8 mouse cellular contexts compared by ENCODE assay signal in the genomic region with DNA sequence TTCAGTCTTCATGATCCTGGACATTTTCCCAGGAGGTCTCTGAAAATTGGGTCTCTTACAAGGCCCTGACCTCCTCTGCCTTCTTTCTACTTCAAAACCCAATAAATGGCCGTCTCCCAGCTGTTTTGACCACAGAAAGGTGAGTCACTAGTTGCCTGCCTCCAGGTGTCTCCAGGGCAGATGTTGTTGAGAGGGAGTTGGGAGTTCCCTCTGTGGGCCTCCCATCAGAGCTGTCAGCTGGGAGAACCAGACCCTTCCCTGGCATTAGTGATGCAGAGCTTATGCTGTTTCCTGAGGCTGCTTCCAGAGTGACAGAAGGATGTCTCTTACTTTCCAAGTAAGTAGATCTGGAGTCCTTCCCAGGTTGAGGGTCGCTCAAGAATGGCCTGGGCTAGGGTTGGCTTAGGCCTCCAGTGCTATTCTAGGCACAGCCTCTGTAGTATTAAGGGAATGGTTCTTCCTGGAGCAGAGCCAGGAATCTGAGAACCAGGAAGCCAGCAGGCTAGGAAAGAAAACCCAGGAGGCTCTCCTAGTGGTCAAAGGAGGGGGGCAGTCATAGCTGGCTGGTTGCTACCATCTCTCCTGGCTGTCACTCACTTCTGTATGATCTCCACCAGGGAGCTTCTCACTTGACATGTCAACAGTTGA. TPM values are rescaled to one million over a fixed set of nuclear protein-coding genes. Genes with fewer than 3 reads are reported as not detected.
A peak's percentile ranks its signal among the peaks of the same experiment; 100 is the strongest.
DNase-seq lines count a peak whose midpoint lies in the region; ATAC-seq and TF ChIP-seq lines count a peak whose summit lies in the region.

No protein-coding gene starts in this region.

- 87% methylated on average over 2 of the region's 2 CpGs for WGBS in intestine, embryonic 15.5 days
- 40% methylated on average over 2 of the region's 2 CpGs for WGBS in lung, adult 2 months
- 71% methylated on average over 2 of the region's 2 CpGs for WGBS in stomach, embryonic 15.5 days

- no peaks in the 10 kb centered on the region for H3K9me3 ChIP-seq in intestine, embryonic 15.5 days
- no peaks in the 10 kb centered on the region for H3K9me3 ChIP-seq in stomach, embryonic 15.5 days

- peaks cover 5% of the 10 kb centered on the region; the same call in 1 of the 2 replicates for H3K27me3 ChIP-seq in intestine, embryonic 15.5 days (replicated peaks)
- H3K27me3 ChIP-seq in stomach, embryonic 15.5 days (replicated peaks) = no peaks in the 10 kb centered on the region

- peak; percentile 18; the same call in 1 of the 2 replicates for TF ChIP-seq CTCF in lung, adult 2 months (IDR thresholded peaks at IDR 0.05; ENCODE audit: insufficient read depth, low read length)

- ATAC-seq in granulocyte monocyte progenitor cell, adult 5-6 weeks (replicated peaks; ENCODE audit: poor library complexity, severe bottlenecking) = 0 out of 2 replicates have a peak, but pooled peaks have one; percentile 6
- ATAC-seq in intestine, embryonic 15.5 days = no peak
- ATAC-seq in stomach, embryonic 15.5 days (ENCODE audit: insufficient read depth, low FRiP score, low read depth) = no peak

- peak overlapping the region; percentile 89 for H3K4me2 ChIP-seq in intestine, embryonic 15.5 days (replicated peaks)
- peak overlapping the region; percentile 86; the same call in 1 of the 2 replicates for H3K4me2 ChIP-seq in stomach, embryonic 15.5 days

- peaks cover 16% of the 10 kb centered on the region; the same call in 1 of the 2 replicates for H3K4me1 ChIP-seq in intestine, embryonic 15.5 days (replicated peaks)
- H3K4me1 ChIP-seq in lung, adult 2 months (ENCODE audit: control insufficient read depth, insufficient read depth, low read length) = peaks cover 6% of the 10 kb centered on the region
- H3K4me1 ChIP-seq in stomach, embryonic 15.5 days = peaks cover 16% of the 10 kb centered on the region

- no peaks in the 10 kb centered on the region; the same call in 1 of the 2 replicates for H3K36me3 ChIP-seq in intestine, embryonic 15.5 days
- no peaks in the 10 kb centered on the region for H3K36me3 ChIP-seq in stomach, embryonic 15.5 days

- no peak overlapping the region for H3K27ac ChIP-seq in intestine, embryonic 15.5 days
- H3K27ac ChIP-seq in stomach, embryonic 15.5 days = no peak overlapping the region

- DNase-seq in layer of hippocampus, postnatal 10 days (ENCODE audit: low spot score in 2 of 2) = peak; percentile 27 to 41
- no peak for DNase-seq in layer of hippocampus, adult 9-10 months (ENCODE audit: low spot score)
- peak; percentile 71 for DNase-seq in cerebellum, adult 9-10 months
- peak; percentile 28 for DNase-seq in lung, adult 2 months
- DNase-seq in T-cell, adult 2 months (ENCODE audit: low spot score) = no peak

- no peak overlapping the region for H3K4me3 ChIP-seq in intestine, embryonic 15.5 days (replicated peaks)
- H3K4me3 ChIP-seq in lung, adult 2 months (replicated peaks; ENCODE audit: extremely low read depth, low read depth, low read length) = peak overlapping the region; percentile 9
- H3K4me3 ChIP-seq in stomach, embryonic 15.5 days (replicated peaks) = no peak overlapping the region

- TF ChIP-seq POLR2A in lung, adult 2 months (IDR thresholded peaks at IDR 0.05; ENCODE audit: borderline replicate concordance, extremely low read depth, low read depth, low read length) = no peak

- no peak overlapping the region for H3K9ac ChIP-seq in intestine, embryonic 15.5 days
- H3K9ac ChIP-seq in stomach, embryonic 15.5 days = no peak overlapping the region

RNA-seq across cellular contexts. Expression of a gene that starts 2.1 kb away (rescaled TPM):
- 100 to 1,000 TPM; 189 to 198 TPM for total RNA-seq in layer of hippocampus, postnatal 10 days (2021)
- total RNA-seq in granulocyte monocyte progenitor cell, adult 5-6 weeks (2014; fragmentation: Nextera tagmentation) = 0.23 and 0.95 TPM in 2 replicates
- total RNA-seq in granulocyte monocyte progenitor cell, adult 5-6 weeks (2017) = 2.9 and 4.8 TPM in 2 replicates
- 18.4 and 19.1 TPM in 2 replicates for polyA plus RNA-seq in intestine, embryonic 15.5 days (2015; fragmentation: Nextera tagmentation; extraction: Ambion mirVana)
- 184 and 237 TPM in 2 replicates for polyA plus RNA-seq in lung, adult 2 months (2012; rRNA removed)
- polyA plus RNA-seq in stomach, embryonic 15.5 days (2015; fragmentation: Nextera tagmentation; extraction: Ambion mirVana) = 19.9 and 24.4 TPM in 2 replicates

RNA-seq across cellular contexts. Expression of a gene that starts 25.7 kb away (rescaled TPM):
- 10 to 100 TPM; 23.8 to 27.9 TPM for total RNA-seq in layer of hippocampus, postnatal 10 days (2021)
- total RNA-seq in granulocyte monocyte progenitor cell, adult 5-6 weeks (2014; fragmentation: Nextera tagmentation) = 51.4 and 52.3 TPM in 2 replicates
- 44.0 TPM in 2 replicates for total RNA-seq in granulocyte monocyte progenitor cell, adult 5-6 weeks (2017)
- 57.1 and 60.1 TPM in 2 replicates for polyA plus RNA-seq in intestine, embryonic 15.5 days (2015; fragmentation: Nextera tagmentation; extraction: Ambion mirVana)
- polyA plus RNA-seq in lung, adult 2 months (2012; rRNA removed) = 33.3 and 42.4 TPM in 2 replicates
- polyA plus RNA-seq in stomach, embryonic 15.5 days (2015; fragmentation: Nextera tagmentation; extraction: Ambion mirVana) = 54.6 and 56.6 TPM in 2 replicates

Comparison
In these comparisons a context has a peak if more than half of its experiments do, and no peak if none do; other contexts are left out.
1. DNase-seq: peak in layer of hippocampus, postnatal 10 days (2 of 2), cerebellum, adult 9-10 months (single experiment) and lung, adult 2 months (single experiment); none in layer of hippocampus, adult 9-10 months (single experiment) and T-cell, adult 2 months (single experiment).